Mouse (Mus musculus): ENCODE results near the gene Gdf5.

DNA sequence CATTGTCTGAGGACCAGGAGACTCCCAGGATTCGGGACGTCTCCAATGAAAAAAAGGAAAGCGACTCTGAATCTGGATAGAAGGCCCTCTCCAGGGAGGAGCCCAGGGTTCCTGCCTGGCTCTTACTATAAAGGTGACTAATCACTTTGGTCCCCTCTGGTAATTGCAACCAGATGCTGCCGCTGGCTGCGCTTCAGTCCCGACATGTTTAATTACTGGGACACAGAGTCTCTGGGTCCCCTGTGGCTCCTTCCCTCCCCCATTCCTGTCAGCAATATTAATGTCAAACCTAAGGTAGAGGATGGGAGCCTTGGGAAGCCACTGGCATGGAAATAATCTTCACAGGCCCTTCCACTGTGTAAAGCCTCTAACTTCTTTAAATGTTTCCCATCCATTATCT lies 4.2 kb upstream of the Gdf5 start:
- TF ChIP-seq CTCF (IDR thresholded peaks at IDR 0.05; ENCODE audit: borderline replicate concordance, insufficient read depth, low read depth, low read length) = no peak
- TF ChIP-seq POLR2A (IDR thresholded peaks at IDR 0.05; ENCODE audit: borderline replicate concordance, insufficient read depth, low read length) = no peak

Measured in cerebellum, adult 2 months (tissue).